Mouse (Mus musculus) embryonic fibroblast, embryonic 13.5 days (primary cell): ENCODE results near the gene Ryr1. TPM values are rescaled to one million over a fixed set of nuclear protein-coding genes. Genes with fewer than 3 reads are reported as not detected.

Experiments
- H3K27ac ChIP-seq: 2 replicates; pipeline ENCODE4 v1.5.1; 2012; ENCODE audit warnings: low read length, control low read depth, inconsistent platforms; ENCODE audit not compliant: insufficient read depth
- H3K4me1 ChIP-seq: 2 replicates; pipeline ENCODE4 v1.6.1; 2011; ENCODE audit warnings: low read length; ENCODE audit not compliant: control insufficient read depth, insufficient read depth
- H3K4me3 ChIP-seq: 2 replicates; pipeline ENCODE4 v1.5.1; 2011; ENCODE audit warnings: mild to moderate bottlenecking, control low read depth, low read length; ENCODE audit not compliant: insufficient read depth
- CTCF ChIP-seq: IDR thresholded peaks from 2 replicates; pipeline ENCODE4 v1.5.1; 2011; ENCODE audit warnings: mild to moderate bottlenecking, control low read depth, low read length, moderate library complexity, borderline replicate concordance; ENCODE audit not compliant: insufficient read depth
- POLR2A ChIP-seq: IDR thresholded peaks from 2 replicates; pipeline ENCODE4 v1.6.1; 2011; ENCODE audit warnings: low read depth, mild to moderate bottlenecking, control low read depth, low read length, moderate library complexity
- polyA plus RNA-seq: library from polyadenylated mRNA; stranded (reverse); fragments of >200 nt; gene quantifications from 2 replicates; pipeline ENCODE4 v1.2.4, GENCODE M21; 2011; ENCODE audit warnings: low read depth; ENCODE audit not compliant: missing spikeins, insufficient read length

Ryr1 gene
- polyA plus RNA-seq, 1 experiment, result 0.28 TPM

DNA sequence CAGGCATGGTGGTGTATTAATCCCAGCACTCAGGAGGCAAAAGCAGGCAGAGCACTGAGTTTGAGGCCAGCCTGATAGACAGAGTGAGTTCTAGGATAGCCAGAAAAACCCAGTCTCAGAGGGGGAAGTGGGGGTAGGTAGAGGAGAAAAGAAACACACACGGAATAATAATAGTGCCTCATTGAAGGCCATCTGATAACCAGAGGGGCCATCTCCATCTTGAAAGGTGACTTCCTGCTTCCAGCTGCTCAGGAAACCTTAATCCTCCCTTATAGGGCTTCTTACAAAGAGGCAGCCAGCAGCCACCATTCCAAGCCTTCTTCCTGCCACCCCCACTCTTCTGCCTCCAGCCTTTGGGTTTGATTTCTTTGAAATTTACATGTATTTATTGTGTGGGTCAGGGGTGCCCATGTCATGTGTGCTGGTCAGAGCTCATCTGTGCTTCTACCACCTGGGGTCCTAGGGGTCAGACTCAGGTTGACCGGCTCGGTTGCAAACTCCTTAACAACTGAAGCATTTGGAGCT is 161.5 kb downstream of the Ryr1 start:
- Histone ChIP-seq H3K4me3 (no peak overlapping the region), H3K27ac (no peak overlapping the region), H3K4me1 (peaks cover 7% of the 10 kb centered on the region; the same call in 1 of the 2 replicates)
- TF ChIP-seq POLR2A (no peak), CTCF (no peak)

- peak within 1 kb of the TSS; percentile 80 for H3K4me3 ChIP-seq
- H3K4me1 ChIP-seq, result peaks cover 9% of the 10 kb centered on the region
- TF ChIP-seq CTCF (no peak), POLR2A (peak; percentile 98)
- peak within 1 kb of the TSS; percentile 93 for H3K27ac ChIP-seq
Observed at GRCm38 (mm10) chr7:28961927-28962670, 162.9 kb downstream of the Ryr1 start, which contains the start of gene Actn4. Gene Actn4, minus strand, starts transcription at chr7:28962340.

GRCm38 (mm10) chr7:28961584-28961926 is 163.4 kb downstream of the Ryr1 start:
- TF ChIP-seq CTCF, result no peak
- no peak for TF ChIP-seq POLR2A
- Histone ChIP-seq H3K27ac (peak overlapping the region; percentile 93), H3K4me1 (peaks cover 10% of the 10 kb centered on the region), H3K4me3 (peak overlapping the region; percentile 80)

DNA sequence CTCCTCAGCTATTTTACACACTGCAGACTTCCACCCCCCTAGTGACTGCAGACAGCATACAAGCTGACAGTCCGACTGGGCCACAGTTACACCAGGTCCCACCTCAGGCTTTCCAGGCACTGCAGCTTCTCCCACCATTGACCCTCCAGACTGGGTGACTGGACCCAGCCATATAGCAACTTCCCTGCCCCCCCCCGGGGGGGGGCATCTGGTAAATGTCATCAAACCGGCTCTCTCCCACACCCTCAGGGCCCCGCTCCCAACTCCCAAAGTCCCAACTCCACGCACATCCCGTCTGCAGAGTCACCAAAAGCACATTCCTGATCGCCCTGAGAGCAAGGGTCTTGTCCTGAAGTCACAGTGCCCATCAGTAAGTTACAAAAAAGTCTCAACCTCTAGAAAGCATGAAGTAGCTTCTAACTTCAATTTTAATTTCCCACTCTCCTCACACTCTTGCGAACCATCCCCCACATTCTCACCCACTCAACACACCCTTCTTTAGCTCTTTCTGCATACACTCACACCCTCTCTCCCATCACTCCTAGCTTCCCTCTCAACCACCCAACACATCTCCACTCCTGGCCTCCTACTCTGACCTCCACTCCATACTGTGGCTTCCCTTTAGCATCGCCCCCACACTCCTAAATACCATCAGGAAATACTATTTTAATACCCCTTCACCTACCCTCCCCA is 164.5 kb downstream of the Ryr1 start:
- H3K4me1 ChIP-seq, result peaks cover 17% of the 10 kb centered on the region
- H3K4me3 ChIP-seq, result peak overlapping the region; percentile 80
- peak overlapping the region; percentile 93 for H3K27ac ChIP-seq
- TF ChIP-seq CTCF (no peak), POLR2A (peak; percentile 40)

GRCm38 (mm10) chr7:28959505-28960045 is 165.4 kb downstream of the Ryr1 start:
- Histone ChIP-seq H3K27ac (peak overlapping the region; percentile 93), H3K4me3 (peak overlapping the region; percentile 80), H3K4me1 (peaks cover 17% of the 10 kb centered on the region)
- TF ChIP-seq POLR2A (no peak), CTCF (no peak)

- peaks cover 21% of the 10 kb centered on the region for H3K4me1 ChIP-seq
- H3K27ac ChIP-seq, result peak overlapping the region; percentile 93
- TF ChIP-seq CTCF, result no peak
- no peak for TF ChIP-seq POLR2A
- peak overlapping the region; percentile 80 for H3K4me3 ChIP-seq
Observed at GRCm38 (mm10) chr7:28958770-28959169, 166.2 kb downstream of the Ryr1 start.

GRCm38 (mm10) chr7:28957997-28958725 is 166.8 kb downstream of the Ryr1 start:
- peak overlapping the region; percentile 93 for H3K27ac ChIP-seq
- TF ChIP-seq POLR2A, result no peak
- H3K4me3 ChIP-seq, result peak overlapping the region; percentile 80
- H3K4me1 ChIP-seq, result peaks cover 26% of the 10 kb centered on the region

DNA sequence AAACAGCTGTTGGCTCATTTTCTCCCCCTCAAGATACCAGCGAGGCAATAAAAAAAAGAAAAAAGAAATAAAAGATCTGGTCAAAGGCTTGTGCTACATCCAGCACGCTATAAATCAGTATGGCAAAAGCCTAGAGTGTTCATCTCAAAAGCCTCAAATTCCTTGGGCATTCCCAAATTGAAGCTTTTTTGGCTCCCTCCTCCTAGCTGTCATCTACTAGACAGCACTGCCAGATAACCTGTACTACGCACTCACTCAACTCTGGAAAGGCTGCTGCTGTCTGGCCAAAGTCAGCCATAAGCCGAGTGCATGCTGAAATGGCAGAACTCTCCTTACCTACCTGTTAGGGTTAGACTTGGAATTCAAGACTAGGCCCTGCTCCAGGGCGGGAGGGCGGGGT is 167.7 kb downstream of the Ryr1 start:
- Histone ChIP-seq H3K27ac (peak overlapping the region; percentile 93), H3K4me3 (no peak overlapping the region; the same call in 1 of the 2 replicates), H3K4me1 (peaks cover 29% of the 10 kb centered on the region)
- TF ChIP-seq CTCF, result no peak
- no peak for TF ChIP-seq POLR2A

DNA sequence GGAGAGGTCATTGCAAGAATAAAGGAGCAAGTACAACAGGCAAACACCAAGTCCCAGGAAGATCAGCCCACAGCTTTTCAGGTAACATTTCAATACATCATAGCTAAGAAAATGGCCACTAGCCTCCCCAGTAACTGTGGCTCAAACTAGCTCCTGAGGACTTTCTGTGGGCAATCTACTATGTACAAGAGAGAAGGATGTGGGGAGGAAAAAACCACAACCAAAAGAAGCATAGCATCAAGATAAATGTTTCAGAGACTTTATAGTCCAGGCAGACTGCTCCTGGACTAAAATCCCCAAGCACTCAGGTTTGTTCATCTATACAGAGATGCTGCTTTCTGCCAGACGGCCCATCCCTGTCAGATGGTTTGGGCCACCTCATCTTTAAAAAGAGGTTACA is 168.7 kb downstream of the Ryr1 start:
- peak overlapping the region; percentile 93 for H3K27ac ChIP-seq
- H3K4me1 ChIP-seq, result peaks cover 38% of the 10 kb centered on the region
- H3K4me3 ChIP-seq, result no peak overlapping the region
- TF ChIP-seq POLR2A (no peak), CTCF (no peak)
